Mouse (Mus musculus): ENCODE measurements around the gene Dnah7a. TPM values are rescaled to one million over a fixed set of nuclear protein-coding genes. Genes with fewer than 3 reads are reported as not detected.
"Not testable (repeated sequence)": the region's sequence is repeated elsewhere in the genome, so short reads cannot be mapped to it uniquely, and the experiment has no call there.

Dnah7a gene
- polyA plus RNA-seq, 1 experiment from 2014 or later = not detected

DNA sequence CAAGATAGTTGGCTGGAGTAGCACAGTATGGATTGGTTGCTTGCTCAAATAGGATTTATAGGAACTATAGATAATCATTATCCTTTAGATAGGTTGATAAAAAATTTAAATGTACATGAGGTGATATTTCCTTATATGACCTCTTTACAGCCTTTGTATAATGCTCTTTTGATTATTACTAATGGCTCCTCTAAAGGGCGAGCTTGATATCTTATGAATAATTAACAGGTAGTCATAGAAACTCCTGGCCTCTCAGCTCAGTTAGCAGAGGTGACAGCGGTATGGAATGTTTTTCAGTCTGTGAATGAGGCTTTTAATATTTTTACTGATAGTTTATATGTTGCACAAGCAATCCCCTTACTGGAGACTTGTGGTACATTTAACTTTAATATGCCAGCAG, 330.6 kb downstream of the Dnah7a start:
- not testable (repeated sequence) for H3K27me3 ChIP-seq; H3K9ac ChIP-seq; H3K27ac ChIP-seq (replicated peaks); H3K9me3 ChIP-seq (replicated peaks); ATAC-seq (ENCODE audit: insufficient read depth); H3K4me3 ChIP-seq (replicated peaks); H3K4me2 ChIP-seq; H3K4me1 ChIP-seq (replicated peaks); H3K36me3 ChIP-seq (replicated peaks)
- WGBS (ENCODE audit: insufficient replicate concordance) = 61% methylated on average over 2 of the region's 2 CpGs

DNA sequence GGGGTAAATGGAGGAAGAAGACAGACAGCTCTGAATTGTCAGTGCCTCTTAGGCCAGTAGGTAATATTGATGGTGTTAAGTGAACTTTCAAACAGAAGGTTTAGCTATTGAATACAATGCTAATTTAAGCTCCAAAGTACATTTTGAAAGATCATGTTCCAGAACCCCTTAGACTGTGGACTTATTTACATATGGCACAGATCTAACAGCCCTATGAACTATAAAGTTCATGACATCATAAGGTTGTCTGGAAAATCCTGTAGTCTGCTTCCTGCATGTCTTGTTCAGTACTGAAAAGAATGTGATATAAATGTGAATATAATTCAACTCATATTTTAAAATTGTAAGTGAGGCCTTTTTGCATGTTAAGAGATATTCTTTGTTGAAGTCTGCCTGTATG, 347.6 kb downstream of the Dnah7a start:
- no peaks in the 10 kb centered on the region for H3K4me1 ChIP-seq (replicated peaks)
- no peak for ATAC-seq (ENCODE audit: insufficient read depth)

DNA sequence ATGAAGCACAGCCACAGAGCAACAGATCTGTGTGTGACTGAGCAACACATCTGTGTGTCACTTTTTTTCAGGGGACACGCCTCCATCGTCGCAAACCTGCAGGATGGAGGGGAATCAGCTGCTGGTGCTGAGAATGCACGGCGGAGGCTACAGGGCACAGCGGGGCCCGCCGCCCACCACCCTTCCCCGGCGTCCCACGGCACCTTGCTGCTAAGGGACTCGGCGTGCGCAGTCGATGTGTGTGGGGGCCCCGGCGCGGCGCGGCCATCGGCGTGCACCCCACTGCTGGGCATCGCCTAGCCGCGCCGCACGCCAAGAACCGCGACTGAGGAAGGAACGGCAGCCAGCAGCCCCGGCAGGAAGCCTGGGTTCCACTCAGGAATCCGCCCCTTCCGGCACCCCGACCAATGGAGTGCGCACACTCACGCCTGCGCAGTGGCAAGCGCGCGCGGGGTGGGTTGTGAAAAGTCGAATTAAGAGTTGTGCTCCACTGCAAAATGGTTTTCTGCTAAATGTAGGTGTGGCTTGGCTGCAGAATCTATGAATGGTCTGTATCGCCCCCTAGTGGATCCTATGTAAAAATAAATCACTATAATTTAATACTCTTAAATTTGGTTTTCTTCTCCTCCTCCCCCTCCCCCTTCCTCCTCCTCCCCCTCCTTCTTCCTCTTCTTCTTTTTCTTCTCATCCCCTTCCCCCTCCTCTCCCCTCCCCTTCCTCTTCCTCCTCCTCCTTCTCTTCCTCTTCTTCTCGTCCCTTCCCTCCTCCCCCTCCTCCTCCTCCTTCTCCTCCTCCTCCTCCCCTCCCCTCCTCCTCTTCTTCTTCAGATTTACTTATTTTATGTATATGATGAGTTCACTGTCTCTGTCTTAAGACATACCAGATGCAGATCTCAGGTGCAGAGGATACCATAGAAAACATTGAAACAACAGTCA, 354.0 kb downstream of the Dnah7a start, which contains the start of the genes Asdurf, Gm28551 and Asnsd1:
Gene Asdurf, minus strand, starts transcription at position 293 of the 935 bp plus-strand sequence.
Gene Gm28551, minus strand, starts transcription at position 341 of the 935 bp plus-strand sequence.
Gene Asnsd1, minus strand, starts transcription at position 426 of the 935 bp plus-strand sequence.
- Histone ChIP-seq H3K9ac (peak within 1 kb of the TSS; percentile 90), H3K27me3 (no peaks in the 10 kb centered on the region), H3K9me3 (replicated peaks) (no peaks in the 10 kb centered on the region), H3K27ac (replicated peaks) (peak within 1 kb of the TSS; percentile 93), H3K36me3 (replicated peaks) (peaks cover 15% of the 10 kb centered on the region), H3K4me1 (replicated peaks) (peaks cover 6% of the 10 kb centered on the region), H3K4me2 (peak within 1 kb of the TSS; percentile 78), H3K4me3 (replicated peaks) (peak within 1 kb of the TSS; percentile 96)
- under 1% methylated on average over 44 of the region's 44 CpGs for WGBS (ENCODE audit: insufficient replicate concordance)
- peak; percentile 99 for ATAC-seq (ENCODE audit: insufficient read depth)

More for the DNA sequence above, 347.6 kb downstream of the Dnah7a start:
- H3K9me3 ChIP-seq (replicated peaks) = no peaks in the 10 kb centered on the region
- H3K36me3 ChIP-seq (replicated peaks) = no peaks in the 10 kb centered on the region
- H3K27ac ChIP-seq (replicated peaks) = no peak overlapping the region
- no peak overlapping the region for H3K9ac ChIP-seq
- no peak overlapping the region for H3K4me3 ChIP-seq (replicated peaks)
- no peak overlapping the region for H3K4me2 ChIP-seq
- H3K27me3 ChIP-seq = no peaks in the 10 kb centered on the region

Small RNA genes within 50 kb of the gene (microRNA-seq; reads per million reads assigned to microRNA genes)
- gene Gm25240 = not detected

Other genes with a start within 250 kb of the Dnah7a start
- gene Stk17b, start 78.4 kb upstream of the Dnah7a start, polyA plus RNA-seq (2015; fragmentation: Nextera tagmentation; extraction: Ambion mirVana) = 20.4 and 21.1 TPM in 2 replicates